Mouse (Mus musculus) MEL (cell line): Measurements from ENCODE around the gene Pde10a. TPM values are rescaled to one million over a fixed set of nuclear protein-coding genes. Genes with fewer than 3 reads are reported as not detected.

Experiments
- DNase-seq: peaks from one replicate; pipeline ENCODE4 v3.0.0; 2011; ENCODE audit warnings: low read depth, low spot score
- H3K27ac ChIP-seq: 2 replicates; pipeline ENCODE4 v1.5.1; 2012; ENCODE audit warnings: low read depth, mild to moderate bottlenecking, control low read depth, low read length, moderate library complexity; ENCODE audit not compliant: control insufficient read depth
- H3K27me3 ChIP-seq, 2 experiments: fragments of 150-350 bp in 1 of 2; sonication (generic) in 1 of 2; 2 replicates each; pipeline ENCODE4 v1.6.1; 2012; ENCODE audit warnings: low read length in 2 of 2, mild to moderate bottlenecking in 2 of 2, improper control_type of control experiment in 1 of 2, moderate library complexity in 1 of 2; ENCODE audit not compliant: insufficient read depth in 2 of 2, control insufficient read depth in 1 of 2
- H3K36me3 ChIP-seq, 2 experiments: 2 replicates each; pipeline ENCODE4 v1.6.1; 2012 to 2014; ENCODE audit warnings: low read length in 2 of 2, improper control_type of control experiment in 1 of 2, inconsistent platforms in 1 of 2, mild to moderate bottlenecking in 1 of 2; ENCODE audit not compliant: insufficient read depth in 2 of 2, control insufficient read depth in 1 of 2
- H3K4me1 ChIP-seq, 2 experiments: fragments of 150-350 bp in 1 of 2; sonication (generic) in 1 of 2; 2 replicates each; pipeline ENCODE4 v1.6.1; 2012; ENCODE audit warnings: low read length in 2 of 2, improper control_type of control experiment in 1 of 2, mild to moderate bottlenecking in 1 of 2; ENCODE audit not compliant: insufficient read depth in 2 of 2, control insufficient read depth in 1 of 2
- H3K4me3 ChIP-seq, 2 experiments: fragments of 150-350 bp in 1 of 2; sonication (generic) in 1 of 2; 2 replicates each; pipeline ENCODE4 v1.5.1; 2012; ENCODE audit warnings: low read depth in 2 of 2, low read length in 2 of 2, mild to moderate bottlenecking in 2 of 2, moderate library complexity in 2 of 2, control low read depth in 1 of 2, improper control_type of control experiment in 1 of 2; ENCODE audit not compliant: control insufficient read depth in 1 of 2, insufficient read depth in 1 of 2
- H3K79me2 ChIP-seq: 2 replicates; pipeline ENCODE4 v1.6.1; 2012; ENCODE audit warnings: mild to moderate bottlenecking, low read length, moderate library complexity; ENCODE audit not compliant: control insufficient read depth, poor library complexity, insufficient read depth
- H3K9ac ChIP-seq: 2 replicates; pipeline ENCODE4 v1.6.1; 2012; ENCODE audit warnings: low read depth, mild to moderate bottlenecking, control low read depth, low read length, moderate library complexity; ENCODE audit not compliant: control insufficient read depth, poor library complexity, severe bottlenecking
- H3K9me3 ChIP-seq: fragments of 150-350 bp; sonication (generic); replicated peaks from 2 replicates; pipeline ENCODE4 v1.6.1; 2012; ENCODE audit warnings: mild to moderate bottlenecking, low read length, improper control_type of control experiment, moderate library complexity; ENCODE audit not compliant: insufficient read depth
- E2F4 ChIP-seq: IDR thresholded peaks from 2 replicates; pipeline ENCODE4 v1.6.1; 2011; ENCODE audit warnings: low read depth, low read length, improper control_type of control experiment, borderline replicate concordance
- ETS1 ChIP-seq: IDR thresholded peaks from 2 replicates; pipeline ENCODE4 v1.6.1; 2012; ENCODE audit warnings: low read depth, mild to moderate bottlenecking, inconsistent platforms, low read length, improper control_type of control experiment, moderate library complexity
- GATA1 ChIP-seq: IDR thresholded peaks from 2 replicates; pipeline ENCODE4 v1.6.1; 2011; ENCODE audit warnings: low read depth, low read length, improper control_type of control experiment
- JUND ChIP-seq: IDR thresholded peaks from 2 replicates; pipeline ENCODE4 v1.6.1; 2011; ENCODE audit warnings: low read depth, mild to moderate bottlenecking, improper control_type of control experiment, low read length
- KAT2A ChIP-seq: conservative IDR thresholded peaks from 2 replicates; pipeline ENCODE4 v1.6.1; 2012; ENCODE audit warnings: low read depth, low read length, improper control_type of control experiment, inconsistent platforms
- MAX ChIP-seq: IDR thresholded peaks from 2 replicates; pipeline ENCODE4 v1.6.1; 2011; ENCODE audit warnings: low read length, improper control_type of control experiment
- MAZ ChIP-seq: IDR thresholded peaks from 2 replicates; pipeline ENCODE4 v1.6.1; 2012; ENCODE audit warnings: low read depth, mild to moderate bottlenecking, inconsistent platforms, low read length, improper control_type of control experiment
- MEF2A ChIP-seq: IDR thresholded peaks from 2 replicates; pipeline ENCODE4 v1.6.1; 2014; ENCODE audit warnings: low read depth, mild to moderate bottlenecking, inconsistent platforms, low read length, improper control_type of control experiment; ENCODE audit not compliant: poor library complexity, insufficient replicate concordance, severe bottlenecking; ENCODE audit errors: extremely low read depth
- MYC ChIP-seq: IDR thresholded peaks from 2 replicates; pipeline ENCODE4 v1.6.1; 2011; ENCODE audit warnings: low read depth, mild to moderate bottlenecking, low read length, improper control_type of control experiment, moderate library complexity
- NRF1 ChIP-seq: IDR thresholded peaks from 2 replicates; pipeline ENCODE4 v1.6.1; 2014; ENCODE audit warnings: low read depth, mild to moderate bottlenecking, inconsistent platforms, low read length, improper control_type of control experiment, moderate library complexity; ENCODE audit not compliant: poor library complexity, insufficient read depth, severe bottlenecking
- POLR2A ChIP-seq, 2 experiments: IDR thresholded peaks; 2 replicates each; pipeline ENCODE4 v1.6.1; 2011 to 2012; ENCODE audit warnings: low read length in 2 of 2, mild to moderate bottlenecking in 2 of 2, control low read depth in 1 of 2, improper control_type of control experiment in 1 of 2, low read depth in 1 of 2, moderate library complexity in 1 of 2; ENCODE audit not compliant: control insufficient read depth in 1 of 2, insufficient read depth in 1 of 2, poor library complexity in 1 of 2
- RCOR1 ChIP-seq: IDR thresholded peaks from 2 replicates; pipeline ENCODE4 v1.6.1; 2012; ENCODE audit warnings: low read depth, mild to moderate bottlenecking, inconsistent platforms, low read length, improper control_type of control experiment
- SMC3 ChIP-seq: IDR thresholded peaks from 2 replicates; pipeline ENCODE4 v1.6.1; 2011; ENCODE audit warnings: low read depth, low read length, improper control_type of control experiment
- TBP ChIP-seq: IDR thresholded peaks from 2 replicates; pipeline ENCODE4 v1.8.0; 2011; ENCODE audit warnings: low read depth, low read length, improper control_type of control experiment
- TCF12 ChIP-seq: IDR thresholded peaks from 2 replicates; pipeline ENCODE4 v1.6.1; 2014; ENCODE audit warnings: low read depth, mild to moderate bottlenecking, inconsistent platforms, low read length, improper control_type of control experiment, moderate library complexity
- UBTF ChIP-seq: IDR thresholded peaks from 2 replicates; pipeline ENCODE4 v1.6.1; 2012; ENCODE audit warnings: low read depth, mild to moderate bottlenecking, inconsistent platforms, low read length, improper control_type of control experiment, moderate library complexity, borderline replicate concordance; ENCODE audit not compliant: insufficient read depth
- USF2 ChIP-seq, 2 experiments: IDR thresholded peaks; 2 replicates each; pipeline ENCODE4 v1.6.1; 2011 to 2012; ENCODE audit warnings: improper control_type of control experiment in 2 of 2, low read length in 2 of 2, borderline replicate concordance in 1 of 2, inconsistent platforms in 1 of 2, low read depth in 1 of 2, mild to moderate bottlenecking in 1 of 2; ENCODE audit not compliant: insufficient read depth in 1 of 2
- ZC3H11A ChIP-seq: IDR thresholded peaks from 2 replicates; pipeline ENCODE4 v1.6.1; 2012; ENCODE audit warnings: low read depth, mild to moderate bottlenecking, inconsistent platforms, low read length, improper control_type of control experiment
- ZKSCAN1 ChIP-seq: IDR thresholded peaks from 2 replicates; pipeline ENCODE4 v1.6.1; 2012; ENCODE audit warnings: low read depth, mild to moderate bottlenecking, inconsistent platforms, low read length, improper control_type of control experiment, moderate library complexity
- ZMIZ1 ChIP-seq: IDR thresholded peaks from 2 replicates; pipeline ENCODE4 v1.6.1; 2012; ENCODE audit warnings: low read depth, mild to moderate bottlenecking, inconsistent platforms, low read length, improper control_type of control experiment, moderate library complexity
- ZNF384 ChIP-seq: IDR thresholded peaks from 2 replicates; pipeline ENCODE4 v1.6.1; 2012; ENCODE audit warnings: low read depth, mild to moderate bottlenecking, inconsistent platforms, low read length, improper control_type of control experiment
- polyA plus RNA-seq, 2 experiments: library from polyadenylated mRNA; stranded (reverse) in 1 of 2; unstranded in 1 of 2; fragments of >175 nt in 1 of 2; fragments of >200 nt in 1 of 2; gene quantifications; 2 replicates each; pipeline versions ENCODE4 v1.2.1 to v1.2.4; 2012; ENCODE audit warnings: low replicate concordance in 2 of 2, low read depth in 1 of 2; ENCODE audit not compliant: insufficient read length in 2 of 2, insufficient read depth in 1 of 2, missing spikeins in 1 of 2
- total RNA-seq: library from RNA; depleted of rRNA; stranded (reverse); fragments of 300-350 nt; gene quantifications from 2 replicates; pipeline ENCODE4 v1.2.3, GENCODE M21; 2012

Gene Pde10a
- total and polyA plus RNA-seq, 3 experiments, result 3.1 to 6.9 TPM; not detected in 1

DNA sequence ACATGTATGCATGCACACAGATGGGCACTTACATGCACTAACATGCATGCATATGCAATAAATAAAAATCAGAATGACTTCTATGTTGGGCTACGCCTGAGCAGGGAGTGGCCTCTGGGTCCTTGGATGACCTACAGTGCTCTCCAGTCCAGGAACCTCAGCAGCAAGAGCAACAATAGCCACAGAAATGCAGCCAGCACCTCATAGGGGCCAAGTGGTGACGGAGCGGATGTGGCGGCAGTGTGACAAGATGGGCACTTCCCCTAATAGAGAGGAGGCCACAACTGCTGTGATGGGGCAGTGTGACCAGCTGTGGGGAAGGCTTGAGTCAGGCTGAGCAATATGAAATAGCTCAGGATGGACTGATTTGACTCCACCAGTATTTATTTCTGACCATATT lies 109.3 kb downstream of the Pde10a start:
- no peaks in the 10 kb centered on the region for H3K9me3 ChIP-seq
- no peak overlapping the region for H3K9ac ChIP-seq
- H3K27ac ChIP-seq, result no peak overlapping the region
- no peak for DNase-seq
- H3K4me1 ChIP-seq, result no peaks in the 10 kb centered on the region
- H3K27me3 ChIP-seq, result no peaks in the 10 kb centered on the region; a peak in 1 of 4 replicates
- TF ChIP-seq ZMIZ1 (no peak), TBP (no peak), JUND (no peak), TCF12 (no peak), MAX (no peak), E2F4 (no peak), SMC3 (no peak), KAT2A (no peak), USF2 (IDR thresholded peaks at IDR 0.05; ENCODE audit: borderline replicate concordance in 1 of 2, insufficient read depth in 1 of 2, low read depth in 1 of 2, low read length in 2 of 2) (no peak), MEF2A (no peak), UBTF (no peak), ZNF384 (no peak), ZKSCAN1 (no peak), NRF1 (no peak), MAZ (no peak), POLR2A (IDR thresholded peaks at IDR 0.05; ENCODE audit: control insufficient read depth in 1 of 2, insufficient read depth in 1 of 2, low read depth in 1 of 2, low read length in 2 of 2, poor library complexity in 1 of 2) (no peak), ETS1 (no peak), ZC3H11A (no peak)
- no peaks in the 10 kb centered on the region for H3K79me2 ChIP-seq
- no peaks in the 10 kb centered on the region for H3K36me3 ChIP-seq
- no peak overlapping the region for H3K4me3 ChIP-seq

DNA sequence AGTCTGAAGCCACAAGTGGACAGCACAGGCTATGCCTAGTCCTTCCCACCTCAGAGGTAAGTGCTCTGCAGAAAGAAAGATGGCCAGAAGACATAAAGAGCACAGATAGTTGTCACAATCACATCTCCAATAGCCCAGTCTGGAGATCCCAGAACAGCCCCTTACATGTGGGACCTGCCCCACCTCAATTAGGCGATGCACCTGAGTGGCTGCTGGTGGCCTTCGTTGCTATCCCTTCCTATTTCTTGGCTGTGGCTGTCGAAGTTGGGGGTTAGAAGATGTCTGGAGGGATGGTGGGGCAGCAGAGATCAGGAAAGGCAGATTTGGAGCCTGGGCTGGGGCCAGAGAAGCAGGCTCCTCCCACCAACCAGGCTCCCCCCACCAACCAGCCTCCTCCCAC lies 111.1 kb downstream of the Pde10a start:
- H3K79me2 ChIP-seq, result no peaks in the 10 kb centered on the region
- TF ChIP-seq GATA1, result no peak
- no peak for TF ChIP-seq MYC
- no peak for TF ChIP-seq UBTF
- no peak for TF ChIP-seq RCOR1
- no peak overlapping the region for H3K27ac ChIP-seq
- no peaks in the 10 kb centered on the region for H3K4me1 ChIP-seq
- H3K9me3 ChIP-seq, result no peaks in the 10 kb centered on the region
- H3K27me3 ChIP-seq, result peaks cover 0 to 2% of the 10 kb centered on the region in 2 experiments; a peak in 2 of 4 replicates
- no peak overlapping the region for H3K4me3 ChIP-seq
- DNase-seq, result no peak
- H3K36me3 ChIP-seq, result no peaks in the 10 kb centered on the region
- no peak overlapping the region for H3K9ac ChIP-seq
